Mouse (Mus musculus): Measurements from ENCODE around the gene Prkar2a.

DNA sequence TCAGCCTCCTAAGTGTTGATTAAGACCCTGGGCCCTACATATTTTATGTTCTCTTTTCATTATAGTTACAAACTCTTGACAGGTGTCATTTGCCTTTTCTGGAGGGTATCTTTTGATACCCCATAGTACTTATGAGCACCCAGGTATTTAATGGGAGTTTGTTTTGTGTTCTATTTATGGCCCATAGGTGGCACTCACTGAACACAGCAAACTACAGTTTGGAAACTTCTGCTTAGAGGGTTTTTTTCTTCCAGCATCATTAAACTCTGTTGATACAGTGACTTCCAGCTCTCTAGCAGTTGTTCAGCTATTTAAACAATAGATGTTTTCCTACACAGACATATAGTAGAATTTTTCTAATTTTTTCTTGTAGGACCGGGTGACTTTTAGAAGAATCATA is 50.9 kb downstream of the Prkar2a start:
- TF ChIP-seq CTCF (IDR thresholded peaks at IDR 0.05; ENCODE audit: borderline replicate concordance, insufficient read depth, low read depth, low read length) (no peak), POLR2A (IDR thresholded peaks at IDR 0.05; ENCODE audit: borderline replicate concordance, insufficient read depth, low read length) (no peak)
